Mouse (Mus musculus): ENCODE results near the gene Ccpg1os. TPM values are rescaled to one million over a fixed set of nuclear protein-coding genes. Genes with fewer than 3 reads are reported as not detected.

Ccpg1os gene
- polyA plus RNA-seq, 1 experiment: 29.4 TPM

Other genes starting within 250 kb of the Ccpg1os start
- gene Prtg, start 178.5 kb downstream of the Ccpg1os start, polyA plus RNA-seq (2012; rRNA removed): 0.10 and 0.22 TPM in 2 replicates
- 1.8 and 2.7 TPM in 2 replicates for gene Pygo1, start 59.7 kb downstream of the Ccpg1os start, polyA plus RNA-seq (2012; rRNA removed)
- gene Dyx1c1, start 26.6 kb downstream of the Ccpg1os start, polyA plus RNA-seq (2012; rRNA removed): 1.3 TPM in 2 replicates
- 0.03 TPM in 2 replicates for gene Gm44503, start 26.5 kb downstream of the Ccpg1os start, polyA plus RNA-seq (2012; rRNA removed)
- gene Ccpg1, start within 50 bp of the Ccpg1os start, polyA plus RNA-seq (2012; rRNA removed): 25.9 and 49.0 TPM in 2 replicates
- gene Pigb, start 55.0 kb upstream of the Ccpg1os start, polyA plus RNA-seq (2012; rRNA removed): 14.2 and 15.7 TPM in 2 replicates
- gene Rab27a, start 59.5 kb upstream of the Ccpg1os start, polyA plus RNA-seq (2012; rRNA removed): 7.4 and 17.7 TPM in 2 replicates
- 0.09 and 0.15 TPM in 2 replicates for gene Khdc3, start 116.5 kb upstream of the Ccpg1os start, polyA plus RNA-seq (2012; rRNA removed)
- gene Gm20509, start 117.1 kb upstream of the Ccpg1os start, polyA plus RNA-seq (2012; rRNA removed): not detected in 2 replicates
- gene Rsl24d1, start 128.0 kb upstream of the Ccpg1os start, polyA plus RNA-seq (2012; rRNA removed): 55.3 and 56.0 TPM in 2 replicates

Measured in urinary bladder, adult 2 months (tissue).